In genomic region chr10:99615779-99616178, GRCm38 (mm10) we compare ENCODE assay signal across 8 mouse cellular contexts.
A peak's percentile ranks its signal among the peaks of the same experiment; 100 is the strongest.
DNase-seq lines count a peak whose midpoint lies in the region; ATAC-seq lines count a peak whose summit lies in the region.
"Had no signal": no experiment of that assay in that cellular context is flagged by ENCODE, and none has a peak within 500 bp of the region (broad histone marks: within the 10 kb centered on the region; RNA-seq: fewer than 3 reads in every experiment).

No protein-coding gene starts in this region.

- intact Hi-C loops in left cerebral cortex, postnatal 14 days (cut with DNase I) = loop anchor here (1.0 to 5.0 kb wide), 4 partner anchors 33 to 508 kb away; partner anchors contain the start of genes Dusp6, Galnt4 and Poc1b

- no peaks in the 10 kb centered on the region for H3K9me3 ChIP-seq in midbrain, embryonic 15.5 days

- H3K9ac ChIP-seq in midbrain, embryonic 15.5 days = no peak overlapping the region

- H3K36me3 ChIP-seq in midbrain, embryonic 15.5 days (replicated peaks) = no peaks in the 10 kb centered on the region

- peak; percentile 94 for ATAC-seq in inflammation-experienced regulatory T-cells, adult 6 months
- peak; percentile 71; the same call in 1 of the 2 replicates for ATAC-seq in midbrain, embryonic 15.5 days (replicated peaks)

- no peak overlapping the region for H3K27ac ChIP-seq in midbrain, embryonic 15.5 days

- no peak overlapping the region for H3K4me3 ChIP-seq in midbrain, embryonic 15.5 days
- H3K4me3 ChIP-seq: myocyte had no signal

- H3K4me1 ChIP-seq in midbrain, embryonic 15.5 days = no peaks in the 10 kb centered on the region

- H3K27me3 ChIP-seq in midbrain, embryonic 15.5 days (replicated peaks) = no peaks in the 10 kb centered on the region

- 12% methylated on average over 6 of the region's 6 CpGs for WGBS in midbrain, embryonic 15.5 days

- peak; percentile 39 for DNase-seq in WW6 (ENCODE audit: low read depth, low spot score)
- DNase-seq in cerebellum, adult 8-10 months = peak; percentile 51
- DNase-seq in frontal cortex, postnatal 10 days (ENCODE audit: low spot score in 2 of 2) = peak; percentile 76 to 86
- peak; percentile 97 for DNase-seq in left cerebral cortex, postnatal 14 days (ENCODE audit: low spot score in 2 of 2)
- DNase-seq in spleen, adult 18-20 months = peak; percentile 49 to 82

- no peak overlapping the region for H3K4me2 ChIP-seq in midbrain, embryonic 15.5 days

Comparison
In these comparisons a context has a peak if more than half of its experiments do, and no peak if none do; other contexts are left out.
1. DNase-seq: peak in every context shown above with its lines; median percentile 97 in left cerebral cortex, postnatal 14 days; 81 in frontal cortex, postnatal 10 days; 66 in spleen, adult 18-20 months; 51 in cerebellum, adult 8-10 months; 39 in WW6.